Mouse (Mus musculus) CH12.LX (cell line): ENCODE results near the gene Il27ra. TPM values are rescaled to one million over a fixed set of nuclear protein-coding genes. Genes with fewer than 3 reads are reported as not detected.

Experiments
- DNase-seq: peaks from one replicate; pipeline ENCODE4 v3.0.0-alpha.2; 2013; ENCODE audit errors: extremely low read depth
- H3K27ac ChIP-seq: 2 replicates; pipeline ENCODE4 v1.5.1; 2012; ENCODE audit warnings: low read depth, mild to moderate bottlenecking, control low read depth, moderate library complexity; ENCODE audit not compliant: insufficient read depth
- H3K27me3 ChIP-seq: replicated peaks from 2 replicates; pipeline ENCODE3; 2012; ENCODE audit warnings: inconsistent platforms
- H3K36me3 ChIP-seq, 2 experiments: replicated peaks in 1 of 2; 2 replicates each; pipeline versions ENCODE3 to v1.6.1; 2012; ENCODE audit warnings: inconsistent platforms in 1 of 2, low read length in 1 of 2, mild to moderate bottlenecking in 1 of 2, mixed read lengths in 1 of 2, moderate library complexity in 1 of 2; ENCODE audit not compliant: control insufficient read depth in 1 of 2, insufficient read depth in 1 of 2
- H3K4me1 ChIP-seq, 2 experiments: 2 replicates each; pipeline ENCODE4 v1.6.1; 2012; ENCODE audit warnings: inconsistent platforms in 1 of 2, moderate library complexity in 1 of 2; ENCODE audit not compliant: insufficient read depth in 2 of 2, control insufficient read depth in 1 of 2
- H3K4me2 ChIP-seq: 2 replicates; pipeline ENCODE4 v1.6.1; 2012; ENCODE audit warnings: low read depth, mild to moderate bottlenecking, control low read depth; ENCODE audit not compliant: poor library complexity, insufficient read depth, severe bottlenecking
- H3K4me3 ChIP-seq, 3 experiments: fragments of 150-350 bp in 1 of 3; sonication (generic) in 1 of 3; replicated peaks in 1 of 3; 2 replicates each; pipeline versions ENCODE3 to v1.5.1; 2011 to 2012; ENCODE audit warnings: low read depth in 2 of 3, low read length in 2 of 3, mild to moderate bottlenecking in 2 of 3, moderate library complexity in 2 of 3, control low read depth in 1 of 3, improper control_type of control experiment in 1 of 3, inconsistent platforms in 1 of 3, mixed read lengths in 1 of 3; ENCODE audit not compliant: poor library complexity in 1 of 3
- H3K79me2 ChIP-seq: replicated peaks from 2 replicates; pipeline ENCODE4 v1.6.1; 2012; ENCODE audit warnings: mild to moderate bottlenecking, moderate library complexity; ENCODE audit not compliant: control insufficient read depth, poor library complexity, insufficient read depth, severe bottlenecking; ENCODE audit errors: extremely low read depth
- H3K9ac ChIP-seq: 2 replicates; pipeline ENCODE4 v1.6.1; 2012; ENCODE audit warnings: low read depth, mild to moderate bottlenecking, control low read depth, moderate library complexity; ENCODE audit not compliant: insufficient read depth
- H3K9me3 ChIP-seq: replicated peaks from 2 replicates; pipeline ENCODE3; 2012; ENCODE audit warnings: low read length, inconsistent platforms, mixed read lengths
- CHD1 ChIP-seq: IDR thresholded peaks from 2 replicates; pipeline ENCODE4 v1.6.1; 2012; ENCODE audit warnings: low read depth, low read length, improper control_type of control experiment, inconsistent platforms
- CHD2 ChIP-seq: IDR thresholded peaks from 2 replicates; pipeline ENCODE4 v1.6.1; 2011; ENCODE audit warnings: low read length, improper control_type of control experiment
- ELF1 ChIP-seq: IDR thresholded peaks from 2 replicates; pipeline ENCODE4 v1.6.1; 2014; ENCODE audit warnings: low read depth, mild to moderate bottlenecking, inconsistent platforms, low read length, improper control_type of control experiment
- EP300 ChIP-seq: IDR thresholded peaks from 2 replicates; pipeline ENCODE4 v1.6.1; 2011; ENCODE audit warnings: low read length, improper control_type of control experiment
- ETS1 ChIP-seq: conservative IDR thresholded peaks from 2 replicates; pipeline ENCODE4 v1.6.1; 2012; ENCODE audit warnings: low read depth, mild to moderate bottlenecking, inconsistent platforms, low read length, improper control_type of control experiment, moderate library complexity
- HCFC1 ChIP-seq: IDR thresholded peaks from 2 replicates; pipeline ENCODE4 v1.6.1; 2012; ENCODE audit warnings: low read depth, mild to moderate bottlenecking, inconsistent platforms, low read length, improper control_type of control experiment
- IRF4 ChIP-seq: IDR thresholded peaks from 2 replicates; pipeline ENCODE4 v1.6.1; 2014; ENCODE audit warnings: low read depth, mild to moderate bottlenecking, inconsistent platforms, low read length, improper control_type of control experiment
- JUN ChIP-seq: IDR thresholded peaks from 2 replicates; pipeline ENCODE4 v1.6.1; 2011; ENCODE audit warnings: low read depth, mild to moderate bottlenecking, low read length, improper control_type of control experiment, moderate library complexity; ENCODE audit not compliant: insufficient read depth
- MAFK ChIP-seq: IDR thresholded peaks from 2 replicates; pipeline ENCODE4 v1.6.1; 2011; ENCODE audit warnings: low read length, improper control_type of control experiment; ENCODE audit not compliant: insufficient replicate concordance
- MAX ChIP-seq: IDR thresholded peaks from 2 replicates; pipeline ENCODE4 v1.6.1; 2011; ENCODE audit warnings: low read length, improper control_type of control experiment
- MAZ ChIP-seq: IDR thresholded peaks from 2 replicates; pipeline ENCODE4 v1.6.1; 2012; ENCODE audit warnings: low read depth, mild to moderate bottlenecking, inconsistent platforms, low read length, improper control_type of control experiment, moderate library complexity
- MXI1 ChIP-seq: IDR thresholded peaks from 2 replicates; pipeline ENCODE4 v1.6.1; 2011; ENCODE audit warnings: mild to moderate bottlenecking, low read depth, low read length, improper control_type of control experiment
- NELFE ChIP-seq: IDR thresholded peaks from 2 replicates; pipeline ENCODE4 v1.6.1; 2011; ENCODE audit warnings: low read depth, low read length, improper control_type of control experiment
- PAX5 ChIP-seq: IDR thresholded peaks from 2 replicates; pipeline ENCODE4 v1.6.1; 2012; ENCODE audit warnings: low read length, inconsistent platforms, mixed read lengths
- POLR2A ChIP-seq: IDR thresholded peaks from 2 replicates; pipeline ENCODE4 v1.6.1; 2011; ENCODE audit warnings: low read depth, mild to moderate bottlenecking, improper control_type of control experiment, low read length
- POLR2AphosphoS2 ChIP-seq: IDR thresholded peaks from 2 replicates; pipeline ENCODE4 v1.6.1; 2011; ENCODE audit warnings: low read depth, low read length, improper control_type of control experiment
- RCOR1 ChIP-seq: conservative IDR thresholded peaks from 2 replicates; pipeline ENCODE4 v1.6.1; 2012; ENCODE audit warnings: low read depth, mild to moderate bottlenecking, inconsistent platforms, low read length, improper control_type of control experiment
- SIN3A ChIP-seq: IDR thresholded peaks from 2 replicates; pipeline ENCODE4 v1.6.1; 2012; ENCODE audit warnings: low read length, improper control_type of control experiment, inconsistent platforms
- TBP ChIP-seq: conservative IDR thresholded peaks from 2 replicates; pipeline ENCODE4 v1.6.1; 2011; ENCODE audit warnings: low read depth, low read length, improper control_type of control experiment
- USF1 ChIP-seq: IDR thresholded peaks from 2 replicates; pipeline ENCODE4 v1.6.1; 2014; ENCODE audit warnings: low read depth, mild to moderate bottlenecking, inconsistent platforms, low read length, improper control_type of control experiment
- ZC3H11A ChIP-seq: IDR thresholded peaks from 2 replicates; pipeline ENCODE4 v1.6.1; 2012; ENCODE audit warnings: low read depth, mild to moderate bottlenecking, inconsistent platforms, low read length, improper control_type of control experiment
- ZKSCAN1 ChIP-seq: IDR thresholded peaks from 2 replicates; pipeline ENCODE4 v1.6.1; 2012; ENCODE audit warnings: low read depth, inconsistent platforms, low read length, improper control_type of control experiment, borderline replicate concordance
- ZMIZ1 ChIP-seq: IDR thresholded peaks from 2 replicates; pipeline ENCODE4 v1.6.1; 2012; ENCODE audit warnings: low read depth, mild to moderate bottlenecking, inconsistent platforms, low read length, improper control_type of control experiment
- ZNF384 ChIP-seq: IDR thresholded peaks from 2 replicates; pipeline ENCODE4 v1.6.1; 2012; ENCODE audit warnings: low read depth, low read length, improper control_type of control experiment, inconsistent platforms
- dilution Hi-C: fragments of 300-500 bp; cut with MboI; formaldehyde crosslinking; loops from 2 replicates; pipeline ENCODE4 v1.14.3; 2020; ENCODE audit warnings: low sequenced_read_pairs; ENCODE audit not compliant: extremely low pct_unique_long_range_greater_than_20kb, extremely low pct_ligation_motif_present
- in situ Hi-C: fragments of 300-500 bp; cut with MboI; formaldehyde crosslinking; loops from 3 replicates; pipeline ENCODE4 v1.14.3; 2019; ENCODE audit warnings: low sequenced_read_pairs, low pct_ligation_motif_present, low pct_unique_long_range_greater_than_20kb, mixed read lengths
- polyA plus RNA-seq: library from polyadenylated mRNA; unstranded; fragments of >175 nt; gene quantifications from 2 replicates; pipeline ENCODE4 v1.2.1, GENCODE M21; 2012; ENCODE audit warnings: low read depth; ENCODE audit not compliant: insufficient read length
- total RNA-seq, 2 experiments: library from RNA; depleted of rRNA; stranded (reverse); fragments of 300-350 nt in 1 of 2; fragments of >200 nt in 1 of 2; gene quantifications; 2 replicates each; pipeline ENCODE4 v1.2.3; 2012 to 2014

Il27ra gene
- total and polyA plus RNA-seq, 3 experiments = 1.4 to 2.4 (median 2.3) TPM

DNA sequence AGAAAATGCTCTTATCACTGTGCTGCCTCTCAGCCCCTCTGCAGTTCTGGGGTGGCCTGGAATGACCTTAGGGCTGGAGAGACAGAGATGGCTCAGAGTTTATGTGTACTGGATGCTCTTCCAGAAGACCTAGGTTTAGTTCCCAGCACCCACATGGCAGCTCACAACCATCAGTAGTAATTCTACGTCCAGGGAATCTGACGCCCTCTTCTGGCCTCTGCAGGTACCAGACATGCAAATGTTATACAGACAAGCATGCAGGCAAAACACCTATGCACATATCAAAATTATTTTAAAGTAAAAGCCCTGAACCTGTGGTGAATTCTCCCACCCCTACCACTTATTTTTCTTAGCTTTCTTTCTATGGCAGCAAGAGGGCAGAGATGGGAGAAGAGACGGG lies 4.1 kb upstream of the Il27ra start:
- Histone ChIP-seq H3K4me1 (peaks cover 6 to 14% of the 10 kb centered on the region in 2 experiments), H3K27me3 (peaks cover 14% of the 10 kb centered on the region), H3K36me3 (no peaks in the 10 kb centered on the region), H3K4me3 (no peak overlapping the region), H3K4me2 (no peak overlapping the region), H3K9me3 (peaks cover 3% of the 10 kb centered on the region), H3K27ac (no peak overlapping the region), H3K9ac (no peak overlapping the region), H3K79me2 (no peaks in the 10 kb centered on the region)
- TF ChIP-seq MAFK (no peak), ZNF384 (no peak), NELFE (no peak), HCFC1 (no peak), MAZ (no peak), TBP (no peak), ZKSCAN1 (no peak), POLR2AphosphoS2 (no peak)
- dilution Hi-C loops = no loop called here
- in situ Hi-C loops = loop anchor here (25.0 kb wide), 1 partner anchor 291 kb away; no protein-coding TSS in a partner anchor
- DNase-seq = no peak

DNA sequence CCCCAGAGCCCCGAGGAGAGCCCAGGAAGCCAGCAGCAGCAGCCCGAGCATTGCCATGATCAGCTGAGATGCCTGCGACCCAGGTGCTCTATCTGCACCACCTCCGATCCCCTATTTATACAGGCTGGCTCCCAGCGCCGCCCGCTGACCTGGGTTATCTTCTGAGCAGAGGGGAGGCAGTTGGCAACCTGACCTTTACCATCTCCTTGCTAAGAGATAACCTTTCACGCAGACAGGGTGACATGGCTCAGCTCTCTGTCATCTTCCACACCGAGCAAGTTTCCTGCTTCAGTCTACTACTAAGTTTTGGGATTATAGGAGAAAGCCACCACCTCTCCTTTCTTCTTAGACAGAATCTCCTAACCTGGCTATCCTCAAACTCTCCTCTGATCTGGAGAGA lies 2.5 kb upstream of the Il27ra start, which contains the start of gene Rln3:
Gene Rln3 (minus strand): TSS at position 101 of the 400 bp plus-strand sequence.
- H3K4me2 ChIP-seq = no peak within 1 kb of the TSS
- H3K9ac ChIP-seq = no peak within 1 kb of the TSS
- H3K27ac ChIP-seq = no peak within 1 kb of the TSS
- H3K4me3 ChIP-seq = no peak within 1 kb of the TSS
- DNase-seq = no peak
- H3K4me1 ChIP-seq = peaks cover 6 to 16% of the 10 kb centered on the region in 2 experiments
- TF ChIP-seq ZKSCAN1 (no peak), MAZ (no peak), MXI1 (no peak), CHD1 (no peak), ETS1 (no peak)
- TF ChIP-seq, all 38 proteins: peak for 0
- Histone ChIP-seq H3K79me2 (no peaks in the 10 kb centered on the region), H3K9me3 (peaks cover 3% of the 10 kb centered on the region), H3K27me3 (peaks cover 14% of the 10 kb centered on the region), H3K36me3 (peaks cover 0 to 7% of the 10 kb centered on the region in 2 experiments)
- in situ Hi-C loops = loop anchor here (25.0 kb wide), 1 partner anchor 292 kb away; no protein-coding TSS in a partner anchor
- dilution Hi-C loops = no loop called here

DNA sequence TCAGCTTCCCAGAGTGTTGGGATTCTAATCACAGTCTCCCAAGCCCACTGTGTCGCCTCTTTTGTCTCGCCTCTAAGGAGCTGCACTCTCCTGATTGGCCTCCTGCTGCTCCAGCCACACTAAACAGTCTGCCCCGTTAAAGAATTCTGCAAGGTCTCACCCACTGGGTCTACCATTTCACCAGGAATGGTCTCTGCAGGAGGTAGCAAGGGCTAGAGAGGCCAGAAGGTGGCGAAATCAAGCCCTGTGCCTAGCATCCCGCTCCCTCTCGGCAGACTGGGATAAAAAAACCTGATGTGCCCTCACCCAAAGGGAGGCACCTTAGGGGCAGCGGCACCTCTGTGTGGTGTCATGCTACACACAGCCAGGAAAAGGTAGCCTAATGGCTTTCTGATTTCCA lies 1.7 kb upstream of the Il27ra start:
- no peak overlapping the region for H3K4me2 ChIP-seq
- H3K9me3 ChIP-seq = peaks cover 3% of the 10 kb centered on the region
- dilution Hi-C loops = no loop called here
- no peak overlapping the region for H3K9ac ChIP-seq
- H3K4me1 ChIP-seq = peaks cover 6 to 20% of the 10 kb centered on the region in 2 experiments
- no peak overlapping the region for H3K27ac ChIP-seq
- no peak for DNase-seq
- in situ Hi-C loops = loop anchor here (25.0 kb wide), 1 partner anchor 293 kb away; no protein-coding TSS in a partner anchor
- H3K79me2 ChIP-seq = no peaks in the 10 kb centered on the region
- peaks cover 14% of the 10 kb centered on the region for H3K27me3 ChIP-seq
- peaks cover 0 to 7% of the 10 kb centered on the region in 2 experiments for H3K36me3 ChIP-seq
- no peak overlapping the region for H3K4me3 ChIP-seq
- no peak for TF ChIP-seq ETS1
- no peak for TF ChIP-seq RCOR1
- no peak for TF ChIP-seq PAX5
- no peak for TF ChIP-seq IRF4
- TF ChIP-seq ZMIZ1 = no peak
- TF ChIP-seq ELF1 = no peak
- TF ChIP-seq JUN = no peak
- no peak for TF ChIP-seq SIN3A
- TF ChIP-seq MAX = no peak
- TF ChIP-seq TBP = no peak
- no peak for TF ChIP-seq ZC3H11A
- TF ChIP-seq MAFK = no peak
- TF ChIP-seq ZNF384 = no peak
- TF ChIP-seq EP300 = no peak
- TF ChIP-seq CHD2 = no peak
- no peak for TF ChIP-seq POLR2A
- no peak for TF ChIP-seq POLR2AphosphoS2
- TF ChIP-seq MXI1 = no peak
- TF ChIP-seq USF1 = no peak
- TF ChIP-seq, all 38 proteins: peak for 0
